Comparison of ENCODE assay signal across 8 mouse cellular contexts in the genomic region with DNA sequence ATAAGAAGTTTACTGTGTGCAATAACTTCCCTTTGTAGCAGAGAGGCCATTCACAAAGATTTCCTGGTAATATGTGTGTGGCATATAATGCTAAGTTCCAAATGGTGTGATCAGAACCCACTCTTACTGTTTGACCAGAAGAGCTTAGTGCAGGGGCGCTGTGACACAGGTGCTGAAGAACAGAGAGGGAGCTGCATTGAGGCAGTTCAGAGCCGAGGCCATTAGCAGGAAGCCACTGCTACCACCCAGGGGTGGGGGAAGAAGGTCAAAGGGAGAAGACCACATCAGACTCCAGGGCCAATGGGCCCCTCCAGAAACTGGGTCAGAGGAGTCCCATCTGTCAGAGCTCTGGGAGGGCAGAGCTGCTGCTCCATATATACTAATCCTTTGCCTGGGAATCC. TPM values are rescaled to one million over a fixed set of nuclear protein-coding genes. Genes with fewer than 3 reads are reported as not detected.
DNase-seq lines count a peak whose midpoint lies in the region; ATAC-seq lines count a peak whose summit lies in the region.

No protein-coding gene starts in this region.

- H3K4me1 ChIP-seq in kidney, embryonic 14.5 days (ENCODE audit: control insufficient read depth, insufficient read depth, low read length), result peaks cover 14% of the 10 kb centered on the region
- H3K4me1 ChIP-seq in hindbrain, embryonic 13.5 days (replicated peaks), result peaks cover 24% of the 10 kb centered on the region
- H3K4me1 ChIP-seq in midbrain, embryonic 10.5 days, result peaks cover 29% of the 10 kb centered on the region

- H3K4me3 ChIP-seq in kidney, embryonic 14.5 days (ENCODE audit: low read length), result peak overlapping the region; percentile 93
- H3K4me3 ChIP-seq in hindbrain, embryonic 13.5 days, result peak overlapping the region; percentile 96
- peak overlapping the region; percentile 98 for H3K4me3 ChIP-seq in midbrain, embryonic 10.5 days

- H3K9me3 ChIP-seq in kidney, embryonic 14.5 days (ENCODE audit: control insufficient read depth, low read length), result no peaks in the 10 kb centered on the region
- no peaks in the 10 kb centered on the region for H3K9me3 ChIP-seq in hindbrain, embryonic 13.5 days
- H3K9me3 ChIP-seq in midbrain, embryonic 10.5 days (replicated peaks), result no peaks in the 10 kb centered on the region

- 25% methylated on average over 2 of the region's 2 CpGs for WGBS in kidney, embryonic 14.5 days
- WGBS in hindbrain, embryonic 13.5 days, result 17% methylated on average over 2 of the region's 2 CpGs
- 46% methylated on average over 2 of the region's 2 CpGs for WGBS in midbrain, embryonic 10.5 days

- ATAC-seq in kidney, embryonic 14.5 days (ENCODE audit: low FRiP score, low TSS enrichment), result no peak
- no peak for ATAC-seq in hindbrain, embryonic 13.5 days (ENCODE audit: low FRiP score)

- no peak overlapping the region for H3K27ac ChIP-seq in kidney, embryonic 14.5 days (ENCODE audit: low read depth, low read length)
- no peak overlapping the region for H3K27ac ChIP-seq in hindbrain, embryonic 13.5 days
- H3K27ac ChIP-seq in midbrain, embryonic 10.5 days (replicated peaks), result no peak overlapping the region

- H3K4me2 ChIP-seq in kidney, embryonic 14.5 days (replicated peaks; ENCODE audit: low read depth, low read length), result peak overlapping the region; percentile 91
- H3K4me2 ChIP-seq in hindbrain, embryonic 13.5 days, result peak overlapping the region; percentile 76

- peak overlapping the region; percentile 18; the same call in 1 of the 2 replicates for H3K9ac ChIP-seq in kidney, embryonic 14.5 days (ENCODE audit: low read depth, low read length)
- peak overlapping the region; percentile 94 for H3K9ac ChIP-seq in hindbrain, embryonic 13.5 days

- no peak for DNase-seq in kidney, postnatal 10 days
- DNase-seq in cerebellum, postnatal 14 days, result peak; percentile 44 to 64
- DNase-seq in midbrain, embryonic 10.5 days (ENCODE audit: low spot score), result no peak
- DNase-seq in thymus, postnatal 36 days, result peak; percentile 58 to 69
- DNase-seq in c-Kit-positive CD71-positive TER-119-positive erythroid progenitor cells, embryonic 14.5 days (ENCODE audit: low spot score), result no peak
- no peak for DNase-seq in kidney, postnatal 4 days

- H3K27me3 ChIP-seq in kidney, embryonic 14.5 days (ENCODE audit: control insufficient read depth, insufficient read depth, low read length), result no peaks in the 10 kb centered on the region
- no peaks in the 10 kb centered on the region for H3K27me3 ChIP-seq in hindbrain, embryonic 13.5 days
- peaks cover 10% of the 10 kb centered on the region; the same call in 1 of the 2 replicates for H3K27me3 ChIP-seq in midbrain, embryonic 10.5 days (ENCODE audit: low read depth, poor library complexity, severe bottlenecking)

- H3K36me3 ChIP-seq in kidney, embryonic 14.5 days (ENCODE audit: control insufficient read depth, insufficient read depth, low read length), result no peaks in the 10 kb centered on the region
- no peaks in the 10 kb centered on the region for H3K36me3 ChIP-seq in hindbrain, embryonic 13.5 days
- H3K36me3 ChIP-seq in midbrain, embryonic 10.5 days, result no peaks in the 10 kb centered on the region

RNA-seq across cellular contexts. Expression of a gene that starts 1.8 kb away (rescaled TPM):
- 18.1 and 32.6 TPM in 2 replicates for polyA plus RNA-seq in kidney, embryonic 14.5 days (2014; fragmentation: Nextera tagmentation; extraction: Ambion mirVana)
- polyA plus RNA-seq in hindbrain, embryonic 13.5 days (2015; fragmentation: Nextera tagmentation; extraction: Ambion mirVana), result 42.7 and 44.7 TPM in 2 replicates
- polyA plus RNA-seq in midbrain, embryonic 10.5 days (2016; fragmentation: Nextera tagmentation; extraction: Ambion mirVana), result 37.8 and 41.6 TPM in 2 replicates

RNA-seq across cellular contexts. Expression of a gene that starts 51.4 kb away (rescaled TPM):
- 2.6 and 3.7 TPM in 2 replicates for polyA plus RNA-seq in kidney, embryonic 14.5 days (2014; fragmentation: Nextera tagmentation; extraction: Ambion mirVana)
- polyA plus RNA-seq in hindbrain, embryonic 13.5 days (2015; fragmentation: Nextera tagmentation; extraction: Ambion mirVana), result 2.5 and 2.9 TPM in 2 replicates
- 2.2 and 2.7 TPM in 2 replicates for polyA plus RNA-seq in midbrain, embryonic 10.5 days (2016; fragmentation: Nextera tagmentation; extraction: Ambion mirVana)

Comparison
In these comparisons a context has a peak if more than half of its experiments do, and no peak if none do; other contexts are left out.
1. DNase-seq: peak in cerebellum, postnatal 14 days (2 of 2) and thymus, postnatal 36 days (2 of 2); none in kidney, postnatal 10 days (single experiment), midbrain, embryonic 10.5 days (single experiment), c-Kit-positive CD71-positive TER-119-positive erythroid progenitor cells, embryonic 14.5 days (single experiment) and kidney, postnatal 4 days (0 of 2).
2. Peak in every context shown above with its lines, with median percentiles within 50 percentile points of each other: H3K4me3 ChIP-seq.